Mouse (Mus musculus) limb, embryonic 15.5 days (tissue): ENCODE measurements around the gene Serpinb7. TPM values are rescaled to one million over a fixed set of nuclear protein-coding genes. Genes with fewer than 3 reads are reported as not detected.

ENCODE experiments used
- ATAC-seq: fragments of 200-750 bp; cut with Nextera tagmentation; 2 replicates; pipeline ENCODE4 v1.8.0; 2017; ENCODE audit warnings: low read depth, moderate TSS enrichment; ENCODE audit not compliant: insufficient number of reproducible peaks, low FRiP score, low TSS enrichment
- H3K27ac ChIP-seq: fragments of 300-500 bp; sonication (generic); 2 replicates; pipeline ENCODE4 v1.5.1; 2015; ENCODE audit warnings: moderate library complexity, mild to moderate bottlenecking, inconsistent platforms
- H3K27me3 ChIP-seq: fragments of 300-500 bp; sonication (generic); 2 replicates; pipeline ENCODE4 v1.6.1; 2015; ENCODE audit warnings: inconsistent platforms
- H3K36me3 ChIP-seq: fragments of 300-500 bp; sonication (generic); 2 replicates; pipeline ENCODE4 v1.6.1; 2015; ENCODE audit warnings: inconsistent platforms
- H3K4me1 ChIP-seq: fragments of 300-500 bp; sonication (generic); 2 replicates; pipeline ENCODE4 v1.6.1; 2015; ENCODE audit warnings: inconsistent platforms
- H3K4me2 ChIP-seq: fragments of 300-500 bp; sonication (generic); 2 replicates; pipeline ENCODE4 v1.6.1; 2015; ENCODE audit warnings: mild to moderate bottlenecking, inconsistent platforms
- H3K4me3 ChIP-seq: fragments of 300-500 bp; sonication (generic); 2 replicates; pipeline ENCODE4 v1.5.1; 2015; ENCODE audit warnings: mild to moderate bottlenecking, inconsistent platforms
- H3K9ac ChIP-seq: fragments of 300-500 bp; sonication (generic); 2 replicates; pipeline ENCODE4 v1.6.1; 2015; ENCODE audit warnings: inconsistent platforms
- H3K9me3 ChIP-seq: fragments of 300-500 bp; sonication (generic); 2 replicates; pipeline ENCODE4 v1.6.1; 2016; ENCODE audit warnings: inconsistent platforms
- WGBS: fragments of 180-500 bp; shearing (Covaris S2); methylation state at CpG from one replicate; pipeline ENCODE4 v1.1.7; 2015; 5-methylcytosine and 5-hydroxymethylcytosine counted together
- polyA plus RNA-seq: library from polyadenylated mRNA; unstranded; fragments of >200 nt; fragmentation: Nextera tagmentation; extraction: Ambion mirVana; gene quantifications from 2 replicates; pipeline ENCODE4 v1.2.1, GENCODE M21; 2015

The Serpinb7 gene
- polyA plus RNA-seq, 1 experiment from 2014 or later = 44.6 TPM

DNA sequence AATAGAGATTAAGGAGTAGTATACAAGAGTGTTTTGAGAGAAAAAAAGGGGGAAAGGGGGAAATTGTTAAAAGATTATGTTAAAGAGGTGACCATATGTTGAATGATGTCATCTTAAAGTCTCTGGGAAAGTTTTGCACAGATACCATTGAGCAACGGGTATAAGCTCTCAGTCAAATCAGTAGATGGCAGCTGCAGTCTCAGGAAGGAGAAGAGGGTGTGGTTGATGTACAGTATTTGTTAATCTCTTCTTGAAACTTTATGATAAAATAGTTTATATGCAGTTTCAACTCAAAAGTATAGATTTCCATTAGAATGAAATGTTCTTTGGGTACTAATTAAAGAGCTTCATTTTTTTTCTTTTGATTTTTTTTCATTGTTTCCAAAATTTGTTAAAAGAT lies 2.0 kb upstream of the Serpinb7 start:
- no peaks in the 10 kb centered on the region for H3K36me3 ChIP-seq
- no peak overlapping the region for H3K4me2 ChIP-seq
- no peak overlapping the region for H3K9ac ChIP-seq
- no peak for ATAC-seq
- no peak overlapping the region for H3K27ac ChIP-seq
- H3K4me1 ChIP-seq = no peaks in the 10 kb centered on the region
- 41% methylated on average over 1 of the region's 1 CpGs for WGBS
- H3K9me3 ChIP-seq = no peaks in the 10 kb centered on the region
- no peak overlapping the region for H3K4me3 ChIP-seq
- H3K27me3 ChIP-seq = no peaks in the 10 kb centered on the region

DNA sequence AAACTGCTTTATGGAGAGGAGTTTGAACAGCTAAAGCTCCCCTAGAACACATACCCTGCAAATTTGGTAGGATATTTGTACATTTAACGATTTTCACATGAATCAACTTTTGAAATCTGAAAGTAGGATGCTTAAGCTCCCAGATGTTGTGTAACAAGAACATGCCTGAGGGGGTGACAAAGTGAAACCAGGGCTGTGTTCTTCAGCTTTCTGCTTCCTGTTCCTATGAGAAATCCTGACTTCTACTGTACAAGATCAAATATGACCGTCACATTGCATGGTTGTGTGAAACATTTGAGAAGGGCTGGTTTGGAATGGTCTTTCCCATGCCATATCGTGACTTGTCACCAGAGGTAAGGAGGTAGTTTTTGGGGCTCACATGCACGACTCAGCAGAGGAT lies 2.6 kb downstream of the Serpinb7 start:
- no peaks in the 10 kb centered on the region for H3K9me3 ChIP-seq
- H3K9ac ChIP-seq = no peak overlapping the region
- H3K36me3 ChIP-seq = no peaks in the 10 kb centered on the region
- H3K27ac ChIP-seq = no peak overlapping the region
- 75% methylated on average over 4 of the region's 4 CpGs for WGBS
- ATAC-seq = no peak
- no peak overlapping the region for H3K4me2 ChIP-seq
- H3K4me1 ChIP-seq = no peaks in the 10 kb centered on the region
- no peaks in the 10 kb centered on the region for H3K27me3 ChIP-seq
- no peak overlapping the region for H3K4me3 ChIP-seq

DNA sequence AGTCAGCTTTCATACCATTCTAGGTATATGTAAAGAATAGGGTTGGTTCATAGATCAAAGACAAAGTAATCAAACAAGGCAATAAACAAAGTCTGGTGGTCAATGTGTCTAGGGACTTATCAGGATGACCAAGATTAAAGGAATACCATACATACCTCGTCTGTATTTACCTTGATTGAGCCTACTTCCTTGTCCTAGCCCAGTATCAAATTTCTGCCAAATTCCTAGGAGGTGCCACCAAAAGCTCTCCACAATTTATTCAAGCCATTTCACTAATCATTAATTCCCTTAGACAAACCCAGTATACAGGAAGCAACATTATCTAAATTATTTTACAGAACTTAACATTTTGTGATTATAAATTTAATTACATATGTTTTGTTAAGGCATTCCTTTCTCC lies 15.2 kb downstream of the Serpinb7 start:
- Histone ChIP-seq H3K9me3 (no peaks in the 10 kb centered on the region), H3K4me1 (no peaks in the 10 kb centered on the region), H3K9ac (no peak overlapping the region), H3K4me2 (no peak overlapping the region), H3K4me3 (no peak overlapping the region), H3K36me3 (no peaks in the 10 kb centered on the region), H3K27me3 (no peaks in the 10 kb centered on the region), H3K27ac (no peak overlapping the region)
- no peak for ATAC-seq
- 14% methylated on average over 1 of the region's 1 CpGs for WGBS

DNA sequence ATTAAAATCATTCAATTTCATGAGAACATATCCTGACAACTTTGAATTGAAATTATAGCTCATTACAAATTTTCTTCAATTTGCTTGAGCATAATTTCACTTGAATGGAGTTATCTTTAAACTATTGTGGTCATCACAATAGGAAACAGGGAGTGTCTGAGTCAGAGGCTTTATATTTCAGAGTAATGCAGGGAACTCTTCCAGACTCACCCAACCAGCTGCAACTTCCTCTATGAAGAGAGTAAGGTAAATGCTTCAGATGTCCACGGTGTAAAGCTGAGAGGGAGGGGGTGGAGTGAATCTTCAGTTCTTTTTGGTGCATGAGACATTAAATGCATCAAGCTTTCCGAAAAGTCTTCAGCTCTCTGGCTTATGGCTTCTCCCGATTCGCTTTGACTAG lies 23.0 kb downstream of the Serpinb7 start:
- ATAC-seq = no peak
- 75% methylated on average over 4 of the region's 4 CpGs for WGBS

DNA sequence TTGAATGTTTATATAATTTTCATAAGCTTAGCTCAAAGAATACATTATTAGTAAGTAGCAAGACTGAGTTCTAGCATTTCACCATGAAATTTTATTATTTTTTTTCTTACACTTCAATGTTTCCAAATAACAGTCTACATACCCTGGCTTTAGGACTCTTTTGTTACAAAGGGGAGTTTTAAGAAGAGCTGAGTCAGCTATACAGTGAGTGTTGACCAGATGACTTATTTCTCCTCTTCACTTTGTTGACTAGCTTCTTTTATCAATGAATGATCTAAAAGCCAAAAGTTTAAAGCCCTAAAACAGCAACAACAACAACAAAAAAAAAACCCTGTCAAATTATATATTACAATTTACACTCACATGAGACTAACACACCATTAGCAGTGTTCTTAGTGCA lies 31.8 kb downstream of the Serpinb7 start:
- Histone ChIP-seq H3K36me3 (no peaks in the 10 kb centered on the region), H3K4me1 (no peaks in the 10 kb centered on the region), H3K4me3 (no peak overlapping the region), H3K9me3 (no peaks in the 10 kb centered on the region), H3K4me2 (no peak overlapping the region), H3K27ac (no peak overlapping the region), H3K27me3 (no peaks in the 10 kb centered on the region), H3K9ac (no peak overlapping the region)
- no peak for ATAC-seq

More for the DNA sequence above, 23.0 kb downstream of the Serpinb7 start:
- no peaks in the 10 kb centered on the region for H3K27me3 ChIP-seq
- no peaks in the 10 kb centered on the region for H3K4me1 ChIP-seq
- H3K9me3 ChIP-seq = no peaks in the 10 kb centered on the region
- no peak overlapping the region for H3K27ac ChIP-seq
- H3K9ac ChIP-seq = no peak overlapping the region
- no peak overlapping the region for H3K4me3 ChIP-seq
- H3K4me2 ChIP-seq = no peak overlapping the region
- no peaks in the 10 kb centered on the region for H3K36me3 ChIP-seq

DNA sequence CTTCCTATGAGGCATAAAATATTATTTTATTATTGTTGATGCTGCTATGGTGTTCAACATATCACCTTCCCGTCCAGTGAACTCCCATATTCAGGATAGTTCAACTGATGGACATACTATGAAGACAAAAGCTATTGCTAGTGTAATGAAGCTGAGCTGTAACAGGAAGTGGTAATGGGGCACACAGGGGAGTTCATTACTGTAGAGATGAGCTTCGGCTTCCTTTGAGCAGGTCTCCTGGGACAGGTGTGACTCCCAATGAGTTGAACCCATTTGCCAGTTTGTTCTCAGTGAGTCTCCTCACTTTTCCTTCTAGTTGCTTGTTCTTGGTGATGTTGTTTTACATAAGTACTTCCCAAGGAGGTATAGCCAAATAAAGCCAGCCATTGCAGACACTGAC lies 36.1 kb downstream of the Serpinb7 start:
- no peaks in the 10 kb centered on the region for H3K9me3 ChIP-seq
- ATAC-seq = no peak
- no peak overlapping the region for H3K4me2 ChIP-seq
- H3K4me1 ChIP-seq = no peaks in the 10 kb centered on the region
- no peaks in the 10 kb centered on the region for H3K36me3 ChIP-seq
- H3K9ac ChIP-seq = no peak overlapping the region
- no peaks in the 10 kb centered on the region for H3K27me3 ChIP-seq
- H3K4me3 ChIP-seq = no peak overlapping the region
- H3K27ac ChIP-seq = no peak overlapping the region
- 79% methylated on average over 2 of the region's 2 CpGs for WGBS

DNA sequence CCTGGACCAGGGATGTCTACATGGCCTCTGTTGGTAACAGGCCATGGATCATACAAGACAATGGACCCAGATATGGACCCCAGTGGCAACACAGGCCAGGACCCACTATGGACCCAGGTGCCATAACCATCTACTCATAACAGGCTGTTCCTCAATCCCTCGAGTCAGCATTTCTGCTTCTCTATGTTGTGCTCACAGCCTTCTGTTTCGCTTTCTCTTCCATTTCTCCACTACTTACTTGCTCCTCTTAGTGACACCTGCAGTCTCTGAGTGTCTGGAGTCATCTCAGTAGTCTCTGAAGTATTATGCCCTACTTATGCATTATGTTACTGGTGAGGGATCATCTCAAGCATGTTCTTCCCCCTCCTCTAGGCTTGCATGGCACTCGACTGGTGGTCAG lies 40.0 kb downstream of the Serpinb7 start:
- 89% methylated on average over 3 of the region's 3 CpGs for WGBS
- H3K4me2 ChIP-seq = no peak overlapping the region
- no peaks in the 10 kb centered on the region for H3K9me3 ChIP-seq
- no peak for ATAC-seq
- no peaks in the 10 kb centered on the region for H3K27me3 ChIP-seq
- H3K4me1 ChIP-seq = no peaks in the 10 kb centered on the region
- no peak overlapping the region for H3K27ac ChIP-seq
- no peak overlapping the region for H3K9ac ChIP-seq
- no peak overlapping the region for H3K4me3 ChIP-seq
- no peaks in the 10 kb centered on the region for H3K36me3 ChIP-seq

DNA sequence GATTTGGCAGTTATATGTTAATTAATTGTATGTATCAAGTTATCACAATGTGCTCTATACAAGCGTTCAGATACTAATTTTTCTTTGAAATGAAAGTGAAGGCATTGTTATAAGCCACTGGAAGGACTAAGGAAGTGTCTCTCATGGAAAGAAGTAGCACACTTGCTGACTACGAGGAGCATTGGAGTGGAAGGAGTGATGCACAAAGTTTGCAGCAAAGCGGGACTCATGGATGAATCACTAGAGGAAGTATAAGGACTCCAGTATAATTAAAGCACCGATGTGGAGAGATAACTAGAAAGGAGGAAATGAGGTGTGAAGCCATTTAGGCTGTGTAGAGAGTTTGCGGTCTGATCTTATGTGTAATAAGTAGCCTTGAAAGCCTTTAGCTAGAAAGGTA lies 45.9 kb downstream of the Serpinb7 start:
- ATAC-seq = no peak
- no peak overlapping the region for H3K4me3 ChIP-seq
- H3K4me2 ChIP-seq = no peak overlapping the region
- H3K27me3 ChIP-seq = no peaks in the 10 kb centered on the region
- no peak overlapping the region for H3K9ac ChIP-seq
- H3K4me1 ChIP-seq = no peaks in the 10 kb centered on the region
- H3K27ac ChIP-seq = no peak overlapping the region
- no peaks in the 10 kb centered on the region for H3K9me3 ChIP-seq
- 81% methylated on average over 5 of the region's 5 CpGs for WGBS
- H3K36me3 ChIP-seq = no peaks in the 10 kb centered on the region

DNA sequence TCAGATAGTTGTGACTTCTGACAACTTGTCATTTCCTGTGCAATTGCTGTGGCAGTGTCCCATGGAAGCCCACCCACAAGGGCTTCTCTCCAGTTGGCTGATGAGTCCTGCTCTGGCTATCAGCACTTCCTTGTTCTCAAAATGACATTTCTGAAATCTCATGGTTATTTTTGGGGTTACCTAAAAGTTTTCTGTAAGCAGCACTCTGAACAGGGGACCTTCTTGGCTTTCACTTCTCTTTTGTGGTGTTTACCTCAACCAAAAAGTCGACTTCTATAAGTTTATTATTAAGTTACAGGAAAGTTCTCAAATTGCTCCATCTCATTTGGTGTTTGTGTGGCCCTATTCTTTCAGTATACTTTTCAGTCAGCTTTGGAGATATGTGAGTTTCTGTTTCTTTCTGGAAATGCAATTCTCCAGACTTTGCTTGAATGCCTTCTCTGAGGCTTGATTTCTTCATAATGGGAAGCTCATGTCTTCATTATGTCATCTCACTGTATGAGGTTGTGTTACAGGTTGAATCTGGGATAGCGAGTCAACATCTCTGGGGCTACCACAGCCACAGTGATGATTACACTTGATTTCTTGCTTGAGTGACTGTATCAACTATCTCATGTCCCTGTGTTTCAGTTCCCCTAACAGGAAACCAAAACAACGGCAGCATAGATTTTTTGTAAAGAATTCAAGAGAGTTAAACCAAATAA lies 47.9 kb downstream of the Serpinb7 start:
- no peaks in the 10 kb centered on the region for H3K36me3 ChIP-seq
- H3K27ac ChIP-seq = no peak overlapping the region
- WGBS = 78% methylated on average over 3 of the region's 3 CpGs

DNA sequence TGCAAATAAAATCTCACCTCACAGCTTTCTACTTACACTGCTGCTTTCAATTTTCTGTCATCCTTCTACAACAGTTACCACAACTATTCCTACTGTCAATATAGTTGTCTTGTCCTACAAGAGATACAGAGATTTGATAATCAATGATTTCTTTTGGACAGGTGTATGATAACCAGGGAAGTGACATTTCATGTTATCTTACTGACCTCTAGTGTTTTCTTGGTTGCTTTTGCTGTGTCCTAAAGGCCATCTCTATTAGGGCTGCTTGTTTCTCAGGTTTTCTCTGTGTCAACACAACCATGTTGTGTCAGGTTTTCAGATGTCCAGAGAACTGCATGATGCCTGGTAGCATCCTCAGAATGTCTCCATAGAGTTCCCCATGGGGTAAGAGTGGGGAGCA lies 80.5 kb downstream of the Serpinb7 start:
- Histone ChIP-seq H3K4me1 (no peaks in the 10 kb centered on the region), H3K4me3 (no peak overlapping the region), H3K36me3 (no peaks in the 10 kb centered on the region), H3K9me3 (no peaks in the 10 kb centered on the region), H3K27ac (no peak overlapping the region), H3K4me2 (no peak overlapping the region), H3K9ac (no peak overlapping the region), H3K27me3 (no peaks in the 10 kb centered on the region)
- no peak for ATAC-seq

More for the DNA sequence above, 47.9 kb downstream of the Serpinb7 start:
- no peak for ATAC-seq
- no peaks in the 10 kb centered on the region for H3K27me3 ChIP-seq
- H3K9ac ChIP-seq = no peak overlapping the region
- no peak overlapping the region for H3K4me2 ChIP-seq
- no peak overlapping the region for H3K4me3 ChIP-seq
- H3K4me1 ChIP-seq = no peaks in the 10 kb centered on the region
- no peaks in the 10 kb centered on the region for H3K9me3 ChIP-seq

DNA sequence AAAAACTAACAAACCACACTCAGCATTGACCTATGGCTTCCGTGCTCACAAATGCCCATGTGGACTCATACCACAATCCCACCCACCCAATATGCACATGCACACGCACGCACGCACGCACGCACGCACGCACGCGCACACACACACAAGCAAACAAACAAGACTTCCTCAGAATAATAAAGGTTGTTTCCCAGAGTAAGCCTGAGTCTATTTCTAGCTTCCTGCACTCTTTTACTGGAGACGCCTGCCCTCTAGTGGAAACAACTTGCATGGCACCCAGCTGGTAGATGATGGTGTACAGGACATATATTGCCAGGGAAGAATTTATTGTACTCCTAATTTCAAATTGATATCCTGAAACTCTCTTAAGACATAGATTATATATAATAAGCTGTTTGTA lies 82.0 kb downstream of the Serpinb7 start:
- ATAC-seq = no peak
- H3K4me2 ChIP-seq = no peak overlapping the region
- no peaks in the 10 kb centered on the region for H3K36me3 ChIP-seq

DNA sequence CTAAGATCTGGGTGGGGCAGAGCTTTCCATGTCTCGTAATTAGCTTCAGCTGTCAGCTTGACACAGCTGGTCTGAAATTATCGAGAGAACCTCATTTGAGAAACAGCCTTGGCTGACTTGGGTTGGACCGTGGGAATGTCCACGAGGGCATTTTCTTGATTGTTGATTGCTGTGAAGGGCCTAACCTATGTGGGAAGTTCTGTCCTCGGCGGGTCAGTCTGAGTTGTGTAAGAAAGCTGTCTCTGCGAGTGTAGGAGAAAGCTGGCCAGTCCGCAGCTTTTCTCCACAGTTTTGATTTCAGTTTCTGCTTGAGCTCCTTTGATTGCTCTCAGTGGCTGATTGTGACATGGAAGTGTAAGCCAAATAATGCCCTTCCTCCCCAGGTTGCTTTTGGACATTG lies 90.1 kb downstream of the Serpinb7 start:
- Histone ChIP-seq H3K4me1 (no peaks in the 10 kb centered on the region), H3K4me3 (no peak overlapping the region), H3K9ac (no peak overlapping the region), H3K36me3 (no peaks in the 10 kb centered on the region), H3K9me3 (no peaks in the 10 kb centered on the region), H3K27ac (no peak overlapping the region), H3K4me2 (no peak overlapping the region), H3K27me3 (no peaks in the 10 kb centered on the region)
- 48% methylated on average over 8 of the region's 8 CpGs for WGBS
- no peak for ATAC-seq

More for the DNA sequence above, 82.0 kb downstream of the Serpinb7 start:
- H3K9me3 ChIP-seq = no peaks in the 10 kb centered on the region
- H3K27me3 ChIP-seq = no peaks in the 10 kb centered on the region
- H3K27ac ChIP-seq = no peak overlapping the region
- H3K9ac ChIP-seq = no peak overlapping the region
- 28% methylated on average over 11 of the region's 11 CpGs for WGBS
- no peaks in the 10 kb centered on the region for H3K4me1 ChIP-seq
- no peak overlapping the region for H3K4me3 ChIP-seq

DNA sequence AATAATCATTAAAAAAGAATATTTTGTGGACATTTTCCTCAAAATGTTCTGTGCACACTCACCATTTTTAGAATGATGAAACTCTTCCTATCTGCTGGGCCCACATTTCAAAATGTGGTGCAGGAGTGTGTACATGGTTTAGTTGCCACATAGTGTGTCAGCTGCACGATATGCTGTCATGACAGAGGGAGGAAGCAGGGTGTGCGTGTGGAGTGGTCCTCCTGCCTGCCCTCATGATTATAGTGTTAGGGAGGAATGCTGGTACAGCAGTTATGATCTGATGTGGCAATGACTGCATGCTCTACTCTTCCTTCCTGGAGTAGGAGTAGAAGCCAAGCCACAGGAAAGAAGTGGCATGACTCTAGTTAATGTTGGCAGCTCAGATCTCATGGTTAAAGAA lies 97.3 kb downstream of the Serpinb7 start:
- H3K9ac ChIP-seq = no peak overlapping the region
- no peak overlapping the region for H3K4me3 ChIP-seq
- 75% methylated on average over 2 of the region's 2 CpGs for WGBS
- H3K27ac ChIP-seq = no peak overlapping the region
- no peaks in the 10 kb centered on the region for H3K27me3 ChIP-seq
- H3K9me3 ChIP-seq = no peaks in the 10 kb centered on the region
- ATAC-seq = no peak
- no peak overlapping the region for H3K4me2 ChIP-seq
- H3K36me3 ChIP-seq = no peaks in the 10 kb centered on the region
- no peaks in the 10 kb centered on the region for H3K4me1 ChIP-seq
